Mouse (Mus musculus): ENCODE results near the gene Primpol.

DNA sequence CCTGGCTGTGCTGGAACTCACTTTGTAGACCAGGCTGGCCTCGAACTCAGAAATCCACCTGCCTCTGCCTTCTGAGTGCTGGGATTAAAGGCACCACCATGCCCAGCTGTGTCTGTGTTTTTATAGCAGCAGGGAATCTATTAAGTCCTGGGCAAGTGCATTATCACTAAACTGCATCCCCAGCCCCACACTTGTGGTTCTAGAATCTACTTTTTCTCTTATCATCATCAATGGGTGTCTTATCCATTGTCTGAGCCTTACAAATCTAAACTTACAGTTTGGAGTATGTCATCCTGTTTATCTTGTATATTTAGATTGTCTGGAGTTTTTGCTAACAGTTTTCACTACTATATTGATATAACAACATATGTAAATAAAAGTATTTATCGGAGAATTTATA, 28.3 kb downstream of the Primpol start:
- TF ChIP-seq CTCF (conservative IDR thresholded peaks at IDR 0.05; ENCODE audit: low read length) = no peak
- no peak for TF ChIP-seq NANOG (IDR thresholded peaks at IDR 0.05; ENCODE audit: borderline replicate concordance, low read length)

Measured in E14TG2a.4 (cell line).